31 mouse cellular contexts compared by ENCODE assay signal in the genomic region with DNA sequence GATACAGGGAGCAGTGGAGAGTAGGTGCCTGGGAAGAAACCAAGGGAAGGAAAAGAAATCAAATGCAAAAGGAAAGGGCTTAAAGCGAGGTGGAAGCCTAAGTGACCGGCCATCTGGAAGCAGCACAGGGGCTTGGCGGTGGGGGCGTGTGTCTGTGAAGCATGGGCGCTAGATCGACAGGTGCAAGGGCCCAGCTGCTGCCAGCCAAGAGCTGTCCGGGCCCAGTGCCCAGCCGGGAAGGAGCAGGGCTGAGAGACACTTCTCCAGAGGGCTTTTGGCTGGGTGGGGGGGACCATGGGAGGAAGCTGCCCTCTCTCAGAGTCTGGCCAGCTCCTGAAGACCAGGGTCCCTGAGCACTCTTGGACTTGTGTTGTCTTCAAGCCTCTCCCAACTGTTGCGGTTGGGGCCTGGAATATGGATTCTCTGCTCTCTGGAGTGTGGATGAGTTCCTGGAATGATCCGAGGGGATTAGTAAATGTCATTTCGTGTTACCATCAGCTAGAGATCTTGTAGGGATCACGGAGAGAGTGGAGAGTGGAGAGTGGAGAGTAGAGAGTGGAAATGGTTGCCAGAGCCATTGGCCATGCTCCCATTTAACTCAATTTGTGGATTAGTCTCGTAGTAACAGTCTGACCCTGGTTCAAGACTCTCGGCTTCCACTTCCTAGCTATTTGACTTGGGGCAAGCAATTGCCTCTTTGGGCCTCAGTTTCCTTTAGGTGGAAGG. TPM values are rescaled to one million over a fixed set of nuclear protein-coding genes. Genes with fewer than 3 reads are reported as not detected.
DNase-seq lines count a peak whose midpoint lies in the region; ATAC-seq and TF ChIP-seq lines count a peak whose summit lies in the region.
"Had no signal": no experiment of that assay in that cellular context is flagged by ENCODE, and none has a peak within 500 bp of the region (broad histone marks: within the 10 kb centered on the region; RNA-seq: fewer than 3 reads in every experiment).

No protein-coding gene starts in this region.

- H3K4me3 ChIP-seq in gastrocnemius, adult 2 months, result no peak overlapping the region
- no peak overlapping the region for H3K4me3 ChIP-seq in hindbrain, postnatal 0 days (ENCODE audit: low read length)
- no peak overlapping the region for H3K4me3 ChIP-seq in hindbrain, embryonic 14.5 days (replicated peaks; ENCODE audit: low read length)
- H3K4me3 ChIP-seq in myocyte, result no peak overlapping the region
- H3K4me3 ChIP-seq in intestine, postnatal 0 days (ENCODE audit: low read depth, low read length), result no peak overlapping the region
- H3K4me3 ChIP-seq: embryonic facial prominence, embryonic 15.5 days; forebrain, embryonic 15.5 days; kidney, embryonic 15.5 days had no signal

- H3ac ChIP-seq in myocyte (ENCODE audit: control insufficient read depth, insufficient read length), result no peak overlapping the region

- WGBS in hindbrain, postnatal 0 days, result 70% methylated on average over 14 of the region's 14 CpGs
- WGBS in hindbrain, embryonic 14.5 days, result 85% methylated on average over 13 of the region's 14 CpGs
- WGBS in intestine, postnatal 0 days, result 83% methylated on average over 14 of the region's 14 CpGs

- no peak for TF ChIP-seq CTCF in gastrocnemius, adult 2 months (IDR thresholded peaks at IDR 0.05)
- TF ChIP-seq CTCF in hindbrain, postnatal 0 days (IDR thresholded peaks at IDR 0.05; ENCODE audit: low read depth), result no peak
- no peak for TF ChIP-seq CTCF in intestine, postnatal 0 days (IDR thresholded peaks at IDR 0.05; ENCODE audit: low read depth)

- no peaks in the 10 kb centered on the region for H3K36me3 ChIP-seq in hindbrain, postnatal 0 days (ENCODE audit: insufficient read depth, low read length)
- no peaks in the 10 kb centered on the region for H3K36me3 ChIP-seq in hindbrain, embryonic 14.5 days (replicated peaks; ENCODE audit: control insufficient read depth, insufficient read depth)
- H3K36me3 ChIP-seq in myocyte (ENCODE audit: control insufficient read depth, insufficient read depth), result no peaks in the 10 kb centered on the region
- H3K36me3 ChIP-seq in intestine, postnatal 0 days (ENCODE audit: control insufficient read depth, insufficient read depth), result no peaks in the 10 kb centered on the region
- H3K36me3 ChIP-seq: embryonic facial prominence, embryonic 15.5 days; forebrain, embryonic 15.5 days; kidney, embryonic 15.5 days had no signal

- H3K4me2 ChIP-seq in hindbrain, postnatal 0 days (ENCODE audit: low read depth, low read length), result no peak overlapping the region
- no peak overlapping the region for H3K4me2 ChIP-seq in hindbrain, embryonic 14.5 days (replicated peaks)
- no peak overlapping the region for H3K4me2 ChIP-seq in myocyte (ENCODE audit: low read depth)
- no peak overlapping the region for H3K4me2 ChIP-seq in intestine, postnatal 0 days (replicated peaks; ENCODE audit: low read depth)
- H3K4me2 ChIP-seq: embryonic facial prominence, embryonic 15.5 days; forebrain, embryonic 15.5 days; kidney, embryonic 15.5 days had no signal

- H3K4me1 ChIP-seq in hindbrain, postnatal 0 days (ENCODE audit: insufficient read depth, low read length), result no peaks in the 10 kb centered on the region
- no peaks in the 10 kb centered on the region for H3K4me1 ChIP-seq in hindbrain, embryonic 14.5 days (replicated peaks; ENCODE audit: control insufficient read depth, insufficient read depth, low read length)
- no peaks in the 10 kb centered on the region for H3K4me1 ChIP-seq in intestine, postnatal 0 days (replicated peaks; ENCODE audit: control insufficient read depth, insufficient read depth, low read length)
- H3K4me1 ChIP-seq: embryonic facial prominence, embryonic 15.5 days; forebrain, embryonic 15.5 days; kidney, embryonic 15.5 days had no signal

- DNase-seq in cerebellum, postnatal 10 days, result peak; percentile 75 to 85
- DNase-seq in cerebellum, adult 9-11 months, result no peak
- peak; percentile 60 for DNase-seq in gastrocnemius, adult 2 months
- DNase-seq in gastrocnemius, adult 18-20 months (ENCODE audit: low spot score), result no peak
- peak; percentile 36 for DNase-seq in hindbrain, postnatal 0 days (ENCODE audit: low spot score)
- DNase-seq in hindbrain, embryonic 14.5 days (ENCODE audit: low spot score), result no peak
- DNase-seq: adrenal gland, adult 2 months; adrenal gland, postnatal 36 days; cerebellum, adult 8-10 months; heart, postnatal 14 days; kidney, adult 18-20 months; kidney, postnatal 4 days; liver; lung, adult 2 months; lung, postnatal 10 days; midbrain, embryonic 14.5 days; thymus, adult 2 months; thymus, postnatal 36 days had no signal

- no peak for TF ChIP-seq POLR2A in myocyte (IDR thresholded peaks at IDR 0.05; ENCODE audit: insufficient read length, low read depth)

- no peaks in the 10 kb centered on the region for H3K79me2 ChIP-seq in myocyte (ENCODE audit: control insufficient read depth, insufficient read depth)

- intact Hi-C loops in gastrocnemius, adult 2 months (cut with DNase I), result no loop called here

- H3K9ac ChIP-seq in hindbrain, postnatal 0 days (replicated peaks; ENCODE audit: low read length), result no peak overlapping the region
- H3K9ac ChIP-seq in hindbrain, embryonic 14.5 days, result no peak overlapping the region
- H3K9ac ChIP-seq in intestine, postnatal 0 days (ENCODE audit: low read depth, low read length), result no peak overlapping the region
- H3K9ac ChIP-seq: embryonic facial prominence, embryonic 15.5 days; forebrain, embryonic 15.5 days; kidney, embryonic 15.5 days; liver, embryonic 14.5 days had no signal

- no peaks in the 10 kb centered on the region for H3K27me3 ChIP-seq in hindbrain, postnatal 0 days (ENCODE audit: insufficient read depth, low read length)
- peaks cover 10% of the 10 kb centered on the region for H3K27me3 ChIP-seq in hindbrain, embryonic 14.5 days (ENCODE audit: control insufficient read depth, insufficient read depth, low read length)
- no peaks in the 10 kb centered on the region for H3K27me3 ChIP-seq in myocyte (ENCODE audit: control insufficient read depth, insufficient read depth, insufficient read length)
- no peaks in the 10 kb centered on the region for H3K27me3 ChIP-seq in intestine, postnatal 0 days (replicated peaks; ENCODE audit: control insufficient read depth, insufficient read depth, low read length)
- H3K27me3 ChIP-seq: CH12.LX; forebrain, embryonic 15.5 days had no signal

- peak; percentile 74 for ATAC-seq in hindbrain, postnatal 0 days
- no peak for ATAC-seq in hindbrain, embryonic 14.5 days (ENCODE audit: low FRiP score)
- ATAC-seq in intestine, postnatal 0 days, result no peak
- ATAC-seq: activated CD4-positive, CD25-positive, alpha-beta regulatory T cell, adult 4 months; forebrain, embryonic 15.5 days; inflammation-experienced regulatory T-cells, adult 6 months had no signal

- no peaks in the 10 kb centered on the region for H3K9me3 ChIP-seq in hindbrain, postnatal 0 days (ENCODE audit: low read length)
- H3K9me3 ChIP-seq in hindbrain, embryonic 14.5 days (ENCODE audit: control insufficient read depth, low read length), result no peaks in the 10 kb centered on the region
- no peaks in the 10 kb centered on the region for H3K9me3 ChIP-seq in intestine, postnatal 0 days (ENCODE audit: control insufficient read depth)
- H3K9me3 ChIP-seq: embryonic facial prominence, embryonic 15.5 days; forebrain, embryonic 15.5 days; kidney, embryonic 15.5 days had no signal

- H3K27ac ChIP-seq in gastrocnemius, adult 2 months, result no peak overlapping the region
- no peak overlapping the region for H3K27ac ChIP-seq in hindbrain, postnatal 0 days
- no peak overlapping the region for H3K27ac ChIP-seq in hindbrain, embryonic 14.5 days
- H3K27ac ChIP-seq in intestine, postnatal 0 days (ENCODE audit: low read depth, low read length), result no peak overlapping the region
- H3K27ac ChIP-seq: embryonic facial prominence, embryonic 15.5 days; forebrain, embryonic 15.5 days; kidney, embryonic 15.5 days; liver, embryonic 14.5 days; macrophage had no signal

TF ChIP-seq in myocyte, 11 proteins besides CTCF, POLR2A, EP300 and RAD21:
- TF ChIP-seq TCF12 (IDR thresholded peaks at IDR 0.05; ENCODE audit: insufficient read depth, poor library complexity, severe bottlenecking) (no peak), POLR2AphosphoS2 (IDR thresholded peaks at IDR 0.05; ENCODE audit: insufficient read length, low read depth) (no peak), MYOD1 (IDR thresholded peaks at IDR 0.05; ENCODE audit: control insufficient read depth in 1 of 3, insufficient read length in 2 of 3, low read depth in 2 of 3) (peak in 2 of 3 experiments; percentile 76 to 85), TCF3 (IDR thresholded peaks at IDR 0.05; ENCODE audit: insufficient read length, low read depth) (peak; percentile 7), MAX (IDR thresholded peaks at IDR 0.05; ENCODE audit: low read depth) (no peak), MYOG (IDR thresholded peaks at IDR 0.05; ENCODE audit: control insufficient read depth in 1 of 3, insufficient read depth in 1 of 3, insufficient read length in 2 of 3, low read depth in 2 of 3) (peak in 2 of 3 experiments; percentile 79 to 86), REST (IDR thresholded peaks at IDR 0.05; ENCODE audit: insufficient read depth, insufficient read length) (no peak)

RNA-seq across cellular contexts. Expression of gene Cited1, which starts 10.8 kb away (rescaled TPM):
- under 1 TPM; 0.38 to 0.45 TPM for total RNA-seq in gastrocnemius, adult 2 months (2021)
- total RNA-seq in gastrocnemius, adult 18-20 months (2021), result under 1 TPM; 0.71 to 0.76 TPM
- 5.4 and 21.2 TPM in 2 replicates for total RNA-seq in hindbrain, postnatal 0 days (2014; rRNA removed)
- polyA plus RNA-seq in hindbrain, postnatal 0 days (2015; fragmentation: Nextera tagmentation; extraction: Ambion mirVana), result 18.2 and 20.5 TPM in 2 replicates
- polyA plus RNA-seq in hindbrain, embryonic 14.5 days (2014; fragmentation: Nextera tagmentation; extraction: Ambion mirVana), result 13.2 and 14.3 TPM in 2 replicates
- 5.1 TPM for polyA plus RNA-seq in myocyte (2012; fragmentation: generic; extraction: Trizol)
- polyA plus RNA-seq in intestine, postnatal 0 days (2015; fragmentation: Nextera tagmentation; extraction: Ambion mirVana), result 0.67 and 0.68 TPM in 2 replicates
- total RNA-seq: common myeloid progenitor, adult 5-6 weeks; megakaryocyte-erythroid progenitor cell, adult 5-6 weeks; neutrophil, adult 5-6 weeks had no signal
- polyA plus RNA-seq: inflammation-experienced regulatory T-cells, adult 6 months; macrophage had no signal

Comparison
In these comparisons a context has a peak if more than half of its experiments do, and no peak if none do; other contexts are left out.
1. DNase-seq: peak in cerebellum, postnatal 10 days (2 of 2), gastrocnemius, adult 2 months (single experiment) and hindbrain, postnatal 0 days (single experiment); none in cerebellum, adult 9-11 months (single experiment), gastrocnemius, adult 18-20 months (single experiment) and hindbrain, embryonic 14.5 days (single experiment).